Mouse (Mus musculus) frontal cortex, adult (tissue): Measurements from ENCODE around the gene Olfr5.
"Not testable (repeated sequence)": the region's sequence is repeated elsewhere in the genome, so short reads cannot be mapped to it uniquely, and the experiment has no call there.

Source experiments
- ATAC-seq: cut with Nextera tagmentation; 2 replicates; pipeline ENCODE4 v1.9.2; 2017; ENCODE audit warnings: mild to moderate bottlenecking, moderate library complexity, mixed read lengths; ENCODE audit not compliant: low TSS enrichment

Olfr5 gene

GRCm38 (mm10) chr7:6486841-6487240 lies at the start of gene Olfr5:
Gene Olfr5, minus strand, starts transcription at chr7:6486941.
- ATAC-seq, result no peak

DNA sequence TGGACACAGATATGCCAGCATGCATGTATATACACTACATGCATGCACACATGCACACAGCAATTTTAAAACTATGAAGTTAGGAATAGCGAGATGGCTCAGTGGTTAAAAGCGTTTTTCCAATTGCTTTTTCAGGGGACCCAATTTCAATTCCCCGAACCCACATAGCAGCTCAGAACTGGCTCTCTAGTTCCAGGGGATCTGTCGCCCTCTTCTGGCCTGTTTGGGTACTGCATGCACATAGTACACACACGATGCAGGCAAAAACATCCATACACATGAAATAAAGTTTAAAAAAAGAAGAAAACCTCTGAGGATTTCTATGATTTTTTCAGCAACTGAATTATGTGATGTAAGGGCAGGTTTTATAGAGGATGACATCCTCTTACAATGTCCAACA lies 39.4 kb upstream of the Olfr5 start:
- ATAC-seq, result no peak

GRCm38 (mm10) chr7:6525001-6525400 lies 38.3 kb upstream of the Olfr5 start:
- no peak for ATAC-seq

DNA sequence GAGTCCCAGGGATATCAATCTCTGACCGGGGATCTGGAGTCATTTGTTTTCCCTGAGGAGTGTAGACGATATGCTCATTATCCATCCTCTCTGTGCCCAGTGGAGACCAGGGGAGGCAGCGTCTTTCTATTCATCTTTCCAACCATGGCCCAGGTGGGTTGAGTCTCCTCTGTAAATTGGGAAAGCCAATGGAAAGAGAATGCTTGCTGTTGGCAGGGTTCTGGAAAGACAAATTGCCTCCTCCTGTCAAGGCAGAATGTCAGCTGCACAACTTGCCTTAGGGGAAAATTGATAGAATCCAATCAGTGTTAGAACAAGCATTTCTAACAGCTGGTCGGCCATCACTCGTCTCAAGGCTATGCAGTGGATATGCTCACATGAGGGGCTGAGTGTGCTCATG lies 36.1 kb upstream of the Olfr5 start, which contains the start of gene Olfr1349:
Olfr1349 (minus strand) TSS at position 101 of the 400 bp plus-strand sequence.
- no peak for ATAC-seq

- ATAC-seq, result no peak
These were observed 34.9 kb upstream of the Olfr5 start for GRCm38 (mm10) chr7:6521666-6522065.

- ATAC-seq, result no peak
These were observed 21.9 kb upstream of the Olfr5 start, which contains the start of gene Olfr1348 for GRCm38 (mm10) chr7:6508648-6509047. Gene Olfr1348, minus strand, starts transcription at chr7:6508748.

DNA sequence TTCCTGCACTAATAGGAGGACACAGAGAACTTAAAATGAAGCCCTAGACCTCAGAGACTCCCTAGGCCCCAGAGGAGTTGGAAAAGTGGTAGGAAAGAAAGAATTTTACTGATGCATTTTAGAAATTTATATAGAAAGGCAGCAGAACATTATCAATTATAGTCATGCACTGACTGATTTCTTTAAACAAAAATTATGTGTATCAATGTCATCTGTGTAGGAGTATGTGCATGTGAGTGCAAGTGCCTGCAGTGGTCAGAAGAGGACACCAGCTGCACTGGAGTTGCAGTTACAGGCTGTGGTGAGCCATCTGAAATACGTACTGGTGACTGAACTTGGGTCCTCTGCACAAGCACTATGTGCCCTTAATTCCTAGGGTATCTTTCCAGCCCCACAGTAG lies 12.9 kb upstream of the Olfr5 start, which contains the start of gene Olfr1347:
Olfr1347 (minus strand) TSS at position 101 of the 400 bp plus-strand sequence.
- ATAC-seq, result no peak

DNA sequence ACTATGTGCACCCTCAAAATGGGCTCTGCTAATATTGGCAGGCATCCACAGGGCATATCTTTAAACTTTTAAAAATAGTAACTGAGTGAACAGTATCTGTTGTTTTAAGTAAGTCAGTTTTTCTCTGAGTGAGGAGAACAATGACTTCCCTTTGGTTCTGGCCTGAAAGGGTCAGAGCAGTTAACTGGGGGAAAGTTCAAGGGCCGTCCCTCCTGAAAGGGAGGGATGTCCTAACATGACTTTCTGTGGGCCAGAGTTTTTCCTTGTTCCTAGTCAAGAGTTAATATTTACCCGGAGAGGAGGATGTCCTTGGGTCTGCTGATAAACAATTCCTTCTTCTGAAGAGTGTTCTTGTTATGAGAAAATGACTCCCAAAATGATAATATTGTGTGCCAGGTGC lies 9.1 kb downstream of the Olfr5 start:
- not testable (repeated sequence) for ATAC-seq

DNA sequence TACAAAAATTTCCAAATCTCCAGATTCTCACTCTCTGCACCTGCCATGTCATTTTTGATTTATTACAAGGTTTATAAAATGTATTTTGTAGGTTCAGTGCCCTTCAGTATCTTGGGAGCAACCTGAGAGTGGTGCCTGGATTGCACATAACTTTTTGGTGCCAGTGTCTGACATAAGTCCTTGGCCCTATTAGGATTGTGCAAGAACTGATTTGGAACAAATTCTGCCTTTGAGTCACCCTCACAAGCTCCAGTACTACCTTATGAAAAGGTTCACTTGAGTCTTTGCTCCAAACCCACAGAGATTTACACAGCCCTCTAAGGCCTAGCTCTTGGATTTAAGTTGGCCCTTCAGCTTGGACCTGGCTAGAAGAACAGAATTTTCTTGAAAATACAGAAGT lies 19.8 kb downstream of the Olfr5 start, which contains the start of gene Olfr1346:
Olfr1346 (plus strand) TSS at position 151 of the 400 bp plus-strand sequence.
- ATAC-seq, result no peak

DNA sequence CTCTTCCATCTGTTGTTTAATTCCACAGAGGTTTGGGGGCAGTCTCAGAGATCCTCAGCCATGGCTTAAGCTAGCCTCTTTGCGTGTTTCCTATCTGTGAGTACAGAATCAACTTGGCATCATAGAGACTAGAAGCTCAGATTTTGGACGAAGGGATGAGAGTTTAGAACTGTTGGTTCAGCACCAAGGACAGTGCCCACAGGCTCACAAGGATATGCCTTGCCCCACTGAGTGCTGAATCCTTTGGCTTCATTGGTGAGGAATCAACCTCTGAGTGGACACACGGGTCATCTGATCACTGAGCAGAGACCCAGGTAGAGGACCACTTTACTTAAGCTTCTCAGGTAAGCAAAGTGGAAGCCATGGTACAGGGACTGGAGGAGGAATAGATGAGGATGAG lies 30.3 kb downstream of the Olfr5 start:
- no peak for ATAC-seq

- no peak for ATAC-seq
These were observed 30.9 kb downstream of the Olfr5 start, which contains the start of gene Olfr1336 for GRCm38 (mm10) chr7:6455868-6456267. Gene Olfr1336, plus strand, starts transcription at chr7:6456168.

DNA sequence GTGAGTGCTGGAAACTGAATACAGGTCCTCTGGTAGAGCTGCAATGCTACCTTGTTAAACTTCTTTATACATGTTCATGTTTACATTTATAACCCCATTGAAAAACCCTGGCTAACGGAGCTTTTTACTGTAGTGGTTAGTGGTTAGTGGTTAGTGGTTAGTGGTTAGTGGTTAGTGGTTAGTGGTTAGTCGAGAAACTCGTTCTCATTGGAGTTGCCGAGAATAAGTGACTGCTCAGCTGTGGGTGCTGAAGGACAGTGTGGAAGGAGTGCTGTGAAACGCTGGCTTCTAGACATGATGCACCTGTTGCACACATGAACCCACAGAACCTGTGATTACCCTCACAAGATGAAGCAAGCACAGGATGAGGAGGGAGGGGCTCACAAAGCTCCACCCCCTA lies 39.0 kb downstream of the Olfr5 start:
- ATAC-seq, result no peak

DNA sequence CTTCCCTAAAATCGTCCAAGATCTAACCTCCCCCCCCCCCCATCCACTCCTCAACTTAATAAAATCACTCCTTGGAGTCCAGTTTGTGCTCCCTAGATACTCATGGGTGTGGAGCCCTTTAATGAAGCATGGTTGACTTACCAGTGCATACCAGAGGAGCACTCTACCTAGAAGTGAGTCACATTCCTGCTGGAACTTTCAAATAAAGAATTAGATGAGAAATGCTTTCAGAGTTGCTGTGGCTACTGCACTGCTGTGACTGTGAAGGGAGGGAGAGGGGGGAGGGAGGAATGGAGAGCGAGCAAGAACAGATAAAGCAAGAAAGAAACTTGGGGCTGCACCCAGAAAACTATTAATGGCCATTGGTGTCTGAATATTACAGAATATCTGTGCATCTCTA lies 45.6 kb downstream of the Olfr5 start:
- no peak for ATAC-seq

DNA sequence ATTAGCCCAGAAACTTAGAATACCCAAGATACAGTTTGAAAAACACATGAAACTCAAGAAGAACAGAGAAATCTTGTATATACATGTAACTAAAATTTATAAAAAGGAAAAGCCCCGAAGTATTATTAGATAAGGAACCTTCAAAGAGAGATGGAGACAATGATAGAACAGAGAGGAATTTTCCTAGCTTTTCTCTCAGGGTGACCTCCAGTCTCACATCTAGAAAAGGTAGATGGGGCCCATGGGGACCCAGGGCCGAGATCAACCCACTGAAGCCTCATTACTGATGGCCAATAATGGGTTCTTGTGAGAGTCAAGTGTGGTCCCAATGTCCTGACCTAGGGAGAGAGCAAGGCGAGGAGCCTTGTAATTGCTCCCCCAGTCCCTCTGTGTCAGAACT lies 48.4 kb downstream of the Olfr5 start, which contains the start of gene Olfr1344:
Olfr1344 (plus strand) TSS at position 301 of the 400 bp plus-strand sequence.
- no peak for ATAC-seq

DNA sequence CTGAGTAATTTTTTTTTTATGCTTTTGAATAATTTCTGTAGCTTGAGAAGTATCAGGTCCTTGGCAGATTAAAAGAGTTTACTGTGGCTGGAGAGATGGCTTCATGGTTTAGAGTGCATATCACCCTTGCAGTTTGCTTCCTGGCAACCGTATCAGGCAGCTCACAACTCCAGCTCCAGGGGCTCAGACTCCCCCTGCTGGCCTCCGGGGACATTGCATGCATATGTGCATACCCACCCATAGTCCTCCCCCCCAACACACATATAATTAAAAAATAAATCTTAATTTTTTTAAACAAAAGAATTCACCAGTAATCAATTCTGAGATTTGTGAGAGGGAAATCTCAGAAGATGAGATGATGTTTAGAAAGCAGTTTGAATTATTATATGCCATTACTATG lies 56.4 kb downstream of the Olfr5 start:
- ATAC-seq, result no peak

GRCm38 (mm10) chr7:6429381-6429780 lies 57.4 kb downstream of the Olfr5 start:
- no peak for ATAC-seq
